Mouse (Mus musculus) liver, postnatal 0 days (tissue): ENCODE results near the gene Arhgef3. TPM values are rescaled to one million over a fixed set of nuclear protein-coding genes. Genes with fewer than 3 reads are reported as not detected.

Experiments
- ATAC-seq: fragments of 200-750 bp; cut with Nextera tagmentation; 2 replicates; pipeline ENCODE4 v1.8.0; 2017; ENCODE audit warnings: mild to moderate bottlenecking, moderate library complexity
- DNase-seq: peaks from one replicate; pipeline ENCODE4 v3.0.0-alpha.2; 2016
- H3K27ac ChIP-seq: fragments of 300-500 bp; sonication (generic); 2 replicates; pipeline ENCODE4 v1.5.1; 2014; ENCODE audit warnings: antibody characterized with exemption, moderate library complexity, mild to moderate bottlenecking, low read depth
- H3K27me3 ChIP-seq: fragments of 300-500 bp; sonication (generic); 2 replicates; pipeline ENCODE4 v1.6.1; 2014; ENCODE audit warnings: low read length, control low read depth, mixed read lengths; ENCODE audit not compliant: insufficient read depth
- H3K36me3 ChIP-seq: fragments of 300-500 bp; sonication (generic); replicated peaks from 2 replicates; pipeline ENCODE4 v1.6.1; 2014; ENCODE audit warnings: mild to moderate bottlenecking, control low read depth, low read length, moderate library complexity, mixed read lengths; ENCODE audit not compliant: insufficient read depth
- H3K4me1 ChIP-seq: fragments of 300-500 bp; sonication (generic); 2 replicates; pipeline ENCODE4 v1.6.1; 2014; ENCODE audit warnings: antibody characterized with exemption, mild to moderate bottlenecking, control low read depth; ENCODE audit not compliant: insufficient read depth
- H3K4me2 ChIP-seq: fragments of 300-500 bp; sonication (generic); 2 replicates; pipeline ENCODE4 v1.6.1; 2014; ENCODE audit warnings: low read depth, mild to moderate bottlenecking, low read length, moderate library complexity, mixed read lengths
- H3K4me3 ChIP-seq: fragments of 300-500 bp; sonication (generic); 2 replicates; pipeline ENCODE4 v1.5.1; 2014; ENCODE audit warnings: low read depth, low read length
- H3K9ac ChIP-seq: fragments of 300-500 bp; sonication (generic); replicated peaks from 2 replicates; pipeline ENCODE4 v1.6.1; 2014; ENCODE audit warnings: mild to moderate bottlenecking, moderate library complexity
- H3K9me3 ChIP-seq: fragments of 300-500 bp; sonication (generic); 2 replicates; pipeline ENCODE4 v1.6.1; 2016; ENCODE audit warnings: mild to moderate bottlenecking, control low read depth, low read length, mixed read lengths
- CTCF ChIP-seq: sonication (generic); IDR thresholded peaks from 2 replicates; pipeline ENCODE4 v1.5.1; 2016; ENCODE audit warnings: antibody characterized with exemption, low read depth
- EP300 ChIP-seq: IDR thresholded peaks from 2 replicates; pipeline ENCODE4 v1.6.1; 2016; ENCODE audit warnings: antibody characterized with exemption, low read depth, mild to moderate bottlenecking
- WGBS: fragments of 180-500 bp; shearing (Covaris S2); extraction: QIAGEN DNeasy Blood & Tissue Kit; methylation state at CpG from one replicate; pipeline ENCODE4 v1.1.7; 2014; ENCODE audit not compliant: insufficient replicate concordance; 5-methylcytosine and 5-hydroxymethylcytosine counted together
- polyA plus RNA-seq: library from polyadenylated mRNA; unstranded; fragments of >200 nt; fragmentation: Nextera tagmentation; extraction: Ambion mirVana; gene quantifications from 2 replicates; pipeline ENCODE4 v1.2.1, GENCODE M21; 2015

Gene Arhgef3
- polyA plus RNA-seq, 1 experiment from 2014 or later, result 11.4 TPM

GRCm38 (mm10) chr14:27349828-27350729, 235.4 kb downstream of the Arhgef3 start:
- H3K27ac ChIP-seq, result peak overlapping the region; percentile 80
- TF ChIP-seq CTCF, result no peak
- peak; percentile 99 for TF ChIP-seq EP300

GRCm38 (mm10) chr14:27351051-27351475, 236.4 kb downstream of the Arhgef3 start:
- WGBS, result 22% methylated on average over 5 of the region's 5 CpGs
- Histone ChIP-seq H3K36me3 (no peaks in the 10 kb centered on the region), H3K4me2 (peak overlapping the region; percentile 62), H3K4me1 (peaks cover 74% of the 10 kb centered on the region), H3K9ac (peak overlapping the region; percentile 49), H3K27ac (peak overlapping the region; percentile 80), H3K4me3 (no peak overlapping the region), H3K27me3 (no peaks in the 10 kb centered on the region), H3K9me3 (no peaks in the 10 kb centered on the region)
- DNase-seq (no peak), ATAC-seq (peak; percentile 30)
- TF ChIP-seq EP300 (peak; percentile 34; the same call in 1 of the 2 replicates), CTCF (no peak)

More at GRCm38 (mm10) chr14:27349828-27350729, 235.4 kb downstream of the Arhgef3 start:
- H3K36me3 ChIP-seq, result no peaks in the 10 kb centered on the region
- peak overlapping the region; percentile 49 for H3K9ac ChIP-seq
- H3K4me3 ChIP-seq, result 0 out of 2 replicates have a peak overlapping the region, but pooled peaks have one; percentile 11
- 47% methylated on average over 17 of the region's 17 CpGs for WGBS
- no peaks in the 10 kb centered on the region for H3K9me3 ChIP-seq
- peak overlapping the region; percentile 62 for H3K4me2 ChIP-seq
- H3K4me1 ChIP-seq, result peaks cover 76% of the 10 kb centered on the region
- DNase-seq (peak; percentile 54), ATAC-seq (peak; percentile 85)
- H3K27me3 ChIP-seq, result no peaks in the 10 kb centered on the region

GRCm38 (mm10) chr14:27351476-27352079, 236.9 kb downstream of the Arhgef3 start:
- no peak for TF ChIP-seq CTCF
- no peak; the same call in 1 of the 2 replicates for TF ChIP-seq EP300
- peaks cover 73% of the 10 kb centered on the region for H3K4me1 ChIP-seq
- peak; percentile 43 for DNase-seq
- peak; percentile 40 for ATAC-seq
- 15% methylated on average over 4 of the region's 4 CpGs for WGBS
- H3K27me3 ChIP-seq, result no peaks in the 10 kb centered on the region
- no peak overlapping the region for H3K4me3 ChIP-seq
- peak overlapping the region; percentile 80 for H3K27ac ChIP-seq
- H3K4me2 ChIP-seq, result peak overlapping the region; percentile 62
- no peaks in the 10 kb centered on the region for H3K36me3 ChIP-seq
- H3K9ac ChIP-seq, result peak overlapping the region; percentile 49
- H3K9me3 ChIP-seq, result no peaks in the 10 kb centered on the region

GRCm38 (mm10) chr14:27352470-27352869, 237.8 kb downstream of the Arhgef3 start:
- no peaks in the 10 kb centered on the region for H3K9me3 ChIP-seq
- TF ChIP-seq EP300 (no peak), CTCF (no peak)
- DNase-seq, result no peak
- H3K4me2 ChIP-seq, result no peak overlapping the region
- WGBS, result 77% methylated on average over 5 of the region's 5 CpGs
- H3K27me3 ChIP-seq, result no peaks in the 10 kb centered on the region
- no peaks in the 10 kb centered on the region for H3K36me3 ChIP-seq
- H3K9ac ChIP-seq, result no peak overlapping the region
- H3K4me1 ChIP-seq, result peaks cover 72% of the 10 kb centered on the region
- ATAC-seq, result no peak
- H3K27ac ChIP-seq, result peak overlapping the region; percentile 16
- H3K4me3 ChIP-seq, result no peak overlapping the region

DNA sequence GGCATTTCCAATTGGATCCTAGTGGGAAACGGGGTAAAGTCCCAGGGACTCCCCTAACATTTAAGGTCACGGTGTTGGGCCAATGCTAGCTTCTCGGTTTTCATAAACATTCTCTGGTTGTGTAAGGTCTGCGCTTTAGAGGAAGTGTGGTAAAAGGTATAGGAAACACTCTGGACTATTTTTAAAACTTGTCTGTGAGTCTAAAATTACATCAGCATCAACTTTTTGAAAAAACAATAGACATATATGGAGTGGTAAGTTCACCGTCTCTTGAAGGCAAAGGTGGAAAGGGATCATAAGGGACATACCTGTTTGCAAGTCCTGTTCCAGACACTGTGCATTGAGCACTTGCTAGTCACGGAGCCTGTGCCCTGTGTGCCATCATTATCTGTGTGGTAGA, 240.5 kb downstream of the Arhgef3 start:
- no peaks in the 10 kb centered on the region for H3K9me3 ChIP-seq
- H3K4me3 ChIP-seq, result no peak overlapping the region
- 54% methylated on average over 6 of the region's 6 CpGs for WGBS
- peak overlapping the region; percentile 42 for H3K4me2 ChIP-seq
- no peaks in the 10 kb centered on the region for H3K36me3 ChIP-seq
- peak overlapping the region; percentile 45; the same call in 1 of the 2 replicates for H3K27ac ChIP-seq
- H3K9ac ChIP-seq, result no peak overlapping the region
- ATAC-seq (no peak), DNase-seq (no peak)
- H3K27me3 ChIP-seq, result no peaks in the 10 kb centered on the region
- TF ChIP-seq EP300, result no peak
- peaks cover 48% of the 10 kb centered on the region for H3K4me1 ChIP-seq

DNA sequence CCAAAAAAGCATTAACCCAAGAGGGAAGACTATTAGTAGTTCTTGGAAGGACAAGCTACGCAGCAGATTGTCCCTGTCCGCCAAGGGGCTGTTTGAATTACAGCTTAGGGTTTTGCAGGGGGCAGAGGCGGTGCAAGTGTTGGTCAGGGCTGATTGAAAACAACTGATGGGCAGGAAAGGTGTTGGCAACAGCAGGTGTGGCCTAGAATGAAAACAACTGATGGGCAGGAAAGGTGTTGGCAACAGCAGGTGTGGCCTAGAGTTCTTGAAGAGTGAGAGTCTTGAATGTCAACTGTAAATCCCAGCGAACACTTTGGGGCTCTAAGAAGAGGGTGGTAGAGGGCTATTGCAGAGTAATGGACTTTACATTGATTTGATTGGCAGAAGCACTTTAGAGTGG, 241.2 kb downstream of the Arhgef3 start:
- Histone ChIP-seq H3K4me1 (peaks cover 40% of the 10 kb centered on the region), H3K9ac (no peak overlapping the region), H3K4me2 (no peak overlapping the region), H3K36me3 (no peaks in the 10 kb centered on the region), H3K27me3 (no peaks in the 10 kb centered on the region), H3K9me3 (no peaks in the 10 kb centered on the region), H3K4me3 (no peak overlapping the region), H3K27ac (peak overlapping the region; percentile 45; the same call in 1 of the 2 replicates)
- WGBS, result 77% methylated on average over 4 of the region's 4 CpGs
- no peak for ATAC-seq
- DNase-seq, result no peak
- TF ChIP-seq CTCF, result no peak
- no peak for TF ChIP-seq EP300
